Mouse (Mus musculus): ENCODE results near the gene Olfr618.
"Not testable (repeated sequence)": the region's sequence is repeated elsewhere in the genome, so short reads cannot be mapped to it uniquely, and the experiment has no call there.

Gene Olfr618

DNA sequence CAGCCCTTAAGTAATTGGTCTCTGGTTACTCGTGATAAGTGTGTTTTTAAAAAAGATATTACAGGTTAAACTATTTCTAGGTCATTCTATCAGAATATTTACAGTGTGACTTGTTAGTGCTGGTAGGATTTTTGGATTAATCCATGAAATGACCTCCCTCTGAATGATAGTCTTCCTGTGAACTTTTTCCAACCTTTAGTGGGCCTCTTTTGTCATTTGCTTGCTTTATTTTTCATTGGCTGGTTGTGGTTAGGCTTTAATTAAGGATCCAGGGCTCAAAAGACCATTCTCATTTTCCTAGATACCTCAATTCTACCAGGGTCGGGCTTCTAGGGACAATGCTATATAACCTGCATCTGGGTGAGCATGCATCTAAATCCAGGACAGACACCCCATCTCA is at the start of gene Olfr618:
TSS of gene Olfr618 (plus strand) at position 301 of the 400 bp plus-strand sequence.
- DNase-seq: no peak

DNA sequence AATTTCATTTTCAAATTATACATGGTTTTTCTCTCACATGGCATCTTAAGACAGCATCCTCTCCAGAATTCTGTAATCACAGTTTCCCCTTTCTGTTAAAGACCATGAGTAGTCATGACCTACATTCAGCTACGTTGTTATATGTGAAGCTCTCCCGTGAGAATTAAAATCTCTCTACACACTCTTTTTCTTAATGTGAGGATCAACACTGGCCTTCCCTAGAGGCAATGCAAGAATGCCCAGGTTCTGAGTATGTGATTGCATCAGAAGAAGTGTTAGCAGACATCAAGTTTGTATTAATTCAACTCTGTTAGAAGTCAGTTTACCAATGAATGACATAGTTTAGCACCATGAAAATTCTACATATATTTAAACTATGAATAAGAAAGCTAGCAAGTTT is 47.3 kb upstream of the Olfr618 start, which contains the start of gene Olfr612:
TSS of gene Olfr612 (minus strand) at position 101 of the 400 bp plus-strand sequence.
- DNase-seq: not testable (repeated sequence)

DNA sequence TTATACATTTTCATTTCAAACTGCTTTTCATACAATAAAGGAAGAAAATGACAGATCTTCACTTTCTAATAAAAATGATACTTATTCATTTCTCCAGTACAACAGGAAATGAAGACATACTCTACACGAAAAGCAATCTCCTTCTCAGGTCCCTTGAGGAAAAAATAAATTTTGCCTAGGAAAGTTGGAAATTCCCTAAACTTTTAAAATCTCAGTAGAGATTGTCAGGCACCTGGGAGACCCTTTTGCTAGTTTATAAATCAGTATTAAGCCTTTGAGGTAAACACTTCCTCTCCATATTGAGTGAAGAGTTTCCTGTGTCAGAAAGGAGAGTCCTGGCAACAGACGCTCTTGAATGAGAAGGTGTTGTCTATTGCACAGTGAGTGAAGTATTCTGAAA is 42.1 kb upstream of the Olfr618 start, which contains the start of gene Olfr613:
TSS of gene Olfr613 (plus strand) at position 301 of the 400 bp plus-strand sequence.
- DNase-seq: no peak

DNA sequence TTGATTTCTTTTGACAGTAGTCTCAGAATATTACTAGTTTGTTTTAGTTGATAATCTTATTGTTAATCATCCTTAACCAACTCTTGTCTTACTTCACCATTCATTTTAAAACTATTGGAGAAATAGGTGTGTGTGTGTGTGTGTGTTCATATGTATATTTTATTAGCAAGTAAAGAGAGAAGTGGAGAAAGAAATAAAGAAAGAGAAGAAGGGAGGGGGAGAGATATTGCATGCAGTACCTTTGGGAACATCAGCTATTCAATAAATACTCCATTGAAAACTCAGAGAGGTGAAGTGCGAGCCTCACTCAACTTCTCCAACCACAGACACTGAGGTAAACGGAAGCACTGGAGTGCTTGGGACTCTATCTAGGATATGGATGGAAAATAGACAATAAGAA is 34.1 kb upstream of the Olfr618 start, which contains the start of gene Olfr615:
TSS of gene Olfr615 (plus strand) at position 301 of the 400 bp plus-strand sequence.
- DNase-seq: no peak

DNA sequence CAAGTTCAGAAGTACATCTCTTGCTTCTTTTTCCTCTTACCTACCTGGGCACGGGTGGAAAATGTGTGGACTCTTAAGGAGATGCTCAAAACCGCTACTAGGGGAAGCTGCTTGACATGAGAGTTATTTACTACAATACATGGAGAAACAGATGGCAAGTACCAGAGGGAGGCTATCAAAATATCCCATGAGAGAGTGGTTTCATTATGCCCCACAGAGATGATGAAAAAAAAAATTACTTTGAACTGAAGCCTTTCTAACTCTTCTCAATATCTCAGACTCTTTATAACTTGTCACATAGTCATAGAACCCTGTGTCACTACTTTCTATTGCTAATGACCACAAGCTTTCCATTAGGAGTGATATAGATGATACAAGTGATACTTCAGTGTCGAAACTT is 20.9 kb upstream of the Olfr618 start, which contains the start of gene Olfr616:
TSS of gene Olfr616 (minus strand) at position 101 of the 400 bp plus-strand sequence.
- DNase-seq: no peak

DNA sequence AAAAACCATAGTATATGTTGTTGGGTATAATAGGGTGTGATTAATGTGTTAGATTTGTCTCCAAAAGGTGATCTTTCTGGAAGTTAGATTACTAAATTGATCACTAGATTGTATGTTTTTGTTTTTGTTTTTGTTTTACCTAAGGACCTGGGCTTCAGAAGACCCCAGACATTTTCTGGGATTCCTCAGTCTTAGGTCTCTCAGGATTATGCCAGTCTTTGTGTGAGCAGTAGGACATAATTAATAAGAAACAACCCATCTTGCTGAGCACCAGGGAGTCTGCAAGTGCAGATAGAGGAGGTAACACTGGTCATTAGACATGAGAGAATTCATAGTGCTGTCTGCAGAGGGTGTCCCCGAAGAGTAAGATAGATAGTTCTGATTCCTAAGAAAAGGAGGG is 17.1 kb upstream of the Olfr618 start, which contains the start of gene Olfr617:
TSS of gene Olfr617 (plus strand) at position 301 of the 400 bp plus-strand sequence.
- no peak for DNase-seq

DNA sequence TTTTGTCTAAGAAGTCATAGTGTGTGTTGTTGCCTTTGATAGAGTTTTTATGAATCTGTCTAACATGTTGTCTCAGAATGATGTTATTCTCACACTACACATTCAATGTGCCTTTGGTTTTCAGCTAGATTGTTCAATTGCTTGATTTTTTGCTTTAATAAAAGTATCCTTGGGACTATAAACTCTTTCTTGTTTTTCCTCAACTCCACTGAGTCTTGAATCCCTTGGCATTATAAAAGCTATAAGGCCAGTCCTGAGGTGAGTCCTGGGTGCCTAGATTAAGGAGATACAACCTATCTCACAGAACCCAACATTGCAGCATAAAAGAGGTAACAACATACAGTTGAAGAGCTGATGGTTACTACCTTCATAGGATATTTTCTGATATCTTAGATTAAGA is 10.4 kb downstream of the Olfr618 start, which contains the start of gene Olfr619:
TSS of gene Olfr619 (plus strand) at position 301 of the 400 bp plus-strand sequence.
- no peak for DNase-seq

DNA sequence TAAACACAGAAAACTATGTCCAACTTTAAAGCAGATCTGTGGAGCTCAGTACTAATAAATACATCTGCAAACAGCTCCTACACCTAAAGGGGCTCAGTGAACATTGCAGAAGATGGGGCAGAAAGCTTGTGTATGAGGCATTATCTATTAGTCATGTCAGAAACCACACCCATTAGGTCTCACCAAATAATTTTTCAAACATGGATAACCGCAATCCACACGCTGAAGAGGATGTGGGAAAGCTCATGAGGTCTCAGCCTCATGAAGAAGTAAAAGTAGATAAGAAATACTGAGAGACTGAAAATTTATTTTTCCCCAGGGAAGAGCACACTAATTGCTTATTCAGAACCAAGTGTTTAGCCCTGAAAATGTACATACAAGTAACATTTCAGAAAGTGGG is 17.5 kb downstream of the Olfr618 start:
- DNase-seq: no peak

DNA sequence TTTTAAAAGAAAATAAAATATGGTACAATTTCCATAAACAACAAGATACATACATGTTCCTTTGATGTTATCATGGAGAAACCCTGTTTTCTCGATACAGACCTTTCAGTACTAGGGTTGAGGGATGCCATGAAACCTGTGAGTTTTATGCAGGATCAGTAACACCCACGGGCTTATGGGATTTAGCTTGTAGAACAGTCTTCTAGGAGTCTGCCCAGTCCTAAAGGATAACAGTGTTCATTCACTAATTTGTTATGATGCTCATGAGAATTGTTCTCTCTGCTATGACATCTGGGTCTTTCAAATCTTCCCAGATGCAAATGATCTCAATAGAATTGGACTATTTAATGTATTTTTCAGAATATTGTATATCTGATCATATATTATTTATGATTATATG is 22.5 kb downstream of the Olfr618 start, which contains the start of gene Olfr620:
TSS of gene Olfr620 (minus strand) at position 101 of the 400 bp plus-strand sequence.
- DNase-seq: no peak

DNA sequence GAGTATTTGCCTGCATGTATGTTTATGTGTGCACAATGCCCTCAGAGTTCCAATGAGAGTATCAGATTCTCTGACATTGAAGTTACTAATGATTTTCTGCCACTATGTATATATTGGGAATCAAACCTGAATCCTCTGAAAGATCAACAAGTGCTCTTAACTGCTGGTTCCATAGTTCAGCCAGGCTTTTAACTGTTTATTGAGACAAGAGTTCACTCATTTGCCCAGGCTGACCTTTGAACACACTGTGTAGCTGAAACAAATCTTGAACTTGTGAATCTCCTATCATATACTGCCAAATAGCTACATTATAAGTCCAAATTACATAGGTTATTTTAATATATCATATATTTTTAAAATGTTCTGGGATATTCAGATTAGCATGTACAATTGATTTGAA is 46.9 kb downstream of the Olfr618 start:
- no peak for DNase-seq

DNA sequence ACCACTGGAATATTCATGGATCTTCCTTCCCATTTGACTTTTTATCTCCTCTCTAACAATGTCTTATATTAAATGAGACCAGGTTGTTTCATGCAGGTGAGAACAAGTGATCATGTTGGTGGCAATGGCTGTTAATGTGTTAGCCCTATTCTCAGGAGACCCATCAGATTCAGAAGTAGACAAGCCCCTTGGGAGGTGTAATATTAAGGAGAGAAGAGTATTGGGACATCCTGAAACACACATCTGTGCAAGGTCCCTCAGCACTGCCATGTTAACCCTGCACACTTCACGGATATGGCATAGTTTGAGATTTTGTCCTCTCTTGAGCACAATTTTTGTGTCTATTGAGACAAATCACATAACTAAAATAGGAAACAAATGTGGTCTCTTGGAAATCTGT is 52.7 kb downstream of the Olfr618 start, which contains the start of gene Olfr622:
TSS of gene Olfr622 (minus strand) at position 101 of the 400 bp plus-strand sequence.
- DNase-seq: no peak

DNA sequence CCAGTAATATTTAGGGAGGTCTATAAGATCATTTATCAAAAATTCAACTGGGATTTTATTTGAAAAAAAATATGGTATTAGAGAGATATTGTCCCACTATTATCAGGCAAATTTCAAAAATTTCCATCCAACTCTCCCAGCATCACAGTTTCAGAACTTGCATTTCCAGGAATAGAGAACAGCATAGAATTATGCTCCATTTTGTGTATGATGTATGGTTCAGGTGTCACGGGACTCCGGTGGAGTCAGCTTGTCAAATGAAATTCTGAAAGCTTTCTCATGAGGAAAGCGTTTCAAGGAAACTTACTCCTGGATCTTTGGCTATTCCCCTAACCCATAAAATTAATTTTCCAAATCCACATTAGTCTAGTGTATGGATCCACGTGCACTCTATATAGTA is 54.2 kb downstream of the Olfr618 start:
- DNase-seq: no peak

Data from kidney, adult 9 months (tissue).